Mouse (Mus musculus): ENCODE results near the gene Mllt3.
A peak's percentile ranks its signal among the peaks of the same experiment; 100 is the strongest.

Mllt3 gene

DNA sequence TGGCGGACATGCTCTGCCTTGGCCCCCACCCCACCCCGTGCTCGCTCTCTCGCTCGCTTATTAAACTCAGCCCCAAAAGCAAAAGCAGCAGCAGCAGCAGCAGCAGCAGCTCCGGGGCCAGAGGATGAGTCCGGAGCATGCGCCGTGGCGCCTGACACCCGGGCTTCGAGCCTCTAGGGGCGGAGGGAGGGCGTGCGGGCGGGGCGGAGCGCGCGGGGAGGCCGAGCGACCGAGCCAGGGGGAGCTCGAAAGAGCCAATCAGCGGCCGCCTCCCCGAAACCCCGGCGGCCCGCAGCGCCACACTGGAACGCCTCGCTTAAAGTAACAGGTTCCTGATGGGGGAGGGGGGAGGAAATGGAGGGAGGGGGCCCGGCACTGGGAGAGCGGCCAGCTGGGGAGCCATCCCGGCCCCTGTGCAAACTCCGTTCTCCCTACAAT, at the start of gene Mllt3:
Mllt3 (minus strand) TSS at position 149 of the 438 bp plus-strand sequence.
- DNase-seq (ENCODE audit: extremely low read depth, insufficient read length, low spot score), result peak; percentile 98

DNA sequence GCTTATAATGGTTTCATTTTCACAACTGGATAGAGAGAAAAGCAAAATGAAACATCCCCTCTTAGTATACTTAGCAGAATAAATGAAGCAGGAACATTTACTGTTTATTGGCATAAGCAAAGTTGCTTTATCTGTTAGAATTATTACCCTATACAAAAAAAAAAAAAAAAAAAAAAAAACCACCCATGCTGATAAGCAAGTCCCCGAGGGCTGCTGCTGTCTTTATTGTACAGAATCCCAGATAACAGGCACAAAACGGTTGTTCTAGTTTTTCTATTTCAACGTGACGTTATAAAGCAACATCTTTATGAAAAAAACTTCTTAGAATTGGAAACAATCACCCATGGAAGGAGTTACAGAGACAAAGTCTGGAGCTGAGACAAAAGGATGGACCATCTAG, 49.2 kb upstream of the Mllt3 start:
- no peak for DNase-seq (ENCODE audit: extremely low read depth, insufficient read length, low spot score)

- DNase-seq (ENCODE audit: extremely low read depth, insufficient read length, low spot score), result peak; percentile 16
These were observed 48.7 kb upstream of the Mllt3 start for GRCm38 (mm10) chr4:88081885-88082284.

- peak; percentile 40 for DNase-seq (ENCODE audit: extremely low read depth, insufficient read length, low spot score)
These were observed 48.3 kb upstream of the Mllt3 start for GRCm38 (mm10) chr4:88081417-88081816.

GRCm38 (mm10) chr4:88078983-88079382, 45.8 kb upstream of the Mllt3 start:
- DNase-seq (ENCODE audit: extremely low read depth, insufficient read length, low spot score), result no peak

- DNase-seq (ENCODE audit: extremely low read depth, insufficient read length, low spot score), result no peak
These were observed 42.2 kb upstream of the Mllt3 start for GRCm38 (mm10) chr4:88075388-88075787.

- no peak for DNase-seq (ENCODE audit: extremely low read depth, insufficient read length, low spot score)
These were observed 13.1 kb upstream of the Mllt3 start for GRCm38 (mm10) chr4:88046280-88046679.

GRCm38 (mm10) chr4:88045151-88045550, 12.0 kb upstream of the Mllt3 start:
- no peak for DNase-seq (ENCODE audit: extremely low read depth, insufficient read length, low spot score)

- peak; percentile 64 for DNase-seq (ENCODE audit: extremely low read depth, insufficient read length, low spot score)
These were observed 2.2 kb upstream of the Mllt3 start for GRCm38 (mm10) chr4:88035361-88035760.

- DNase-seq (ENCODE audit: extremely low read depth, insufficient read length, low spot score), result peak; percentile 42
These were observed 1.4 kb upstream of the Mllt3 start for GRCm38 (mm10) chr4:88034387-88035157.

GRCm38 (mm10) chr4:88033729-88034386, 694 bp upstream of the Mllt3 start:
- DNase-seq (ENCODE audit: extremely low read depth, insufficient read length, low spot score), result peak; percentile 58

DNA sequence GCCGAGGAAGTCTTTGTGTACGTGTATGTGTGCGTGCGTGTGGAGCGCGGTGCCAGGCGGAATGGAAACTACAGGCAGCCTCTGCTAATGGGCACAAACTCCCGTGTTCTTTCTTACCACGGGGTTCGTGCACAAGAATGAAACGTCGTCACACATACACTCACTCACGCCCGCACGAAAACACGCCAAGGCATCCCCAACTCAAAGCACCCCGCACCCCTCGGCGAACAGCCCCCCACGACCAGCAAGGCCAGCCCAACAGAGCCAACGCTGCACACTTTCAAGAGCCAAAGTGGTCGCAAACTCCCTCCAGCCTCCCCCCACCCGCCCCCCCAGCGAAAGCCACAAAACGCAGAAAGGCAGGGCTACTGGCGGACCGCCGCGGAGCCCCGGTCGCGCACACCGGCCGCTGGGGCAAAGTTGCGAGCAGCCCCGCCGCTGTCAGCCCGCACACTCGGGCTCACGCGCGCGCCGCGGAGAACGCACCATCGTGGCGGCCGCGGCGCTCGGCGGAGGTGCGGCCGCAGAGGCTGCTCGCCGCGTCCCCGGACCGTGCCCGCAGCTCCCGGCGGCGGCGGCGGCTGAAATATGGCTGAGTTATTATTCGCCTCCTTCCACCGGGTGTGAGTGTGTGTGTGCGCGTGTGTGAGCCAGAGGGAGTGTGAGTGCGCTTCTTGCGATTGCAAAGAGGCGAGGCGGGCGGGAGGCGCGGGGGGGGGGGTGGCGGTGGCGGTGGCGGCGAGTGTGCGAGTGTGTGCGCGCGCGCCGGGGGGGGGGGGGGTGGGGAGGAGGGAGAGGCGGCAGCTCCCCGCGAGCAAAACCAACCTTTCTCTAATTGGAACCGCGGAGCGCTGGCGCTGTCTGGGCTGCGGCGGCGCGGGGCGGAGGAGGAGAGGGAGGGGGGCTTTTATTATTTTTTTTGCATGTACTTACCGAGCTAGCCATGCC, 739 bp downstream of the Mllt3 start:
- DNase-seq (ENCODE audit: extremely low read depth, insufficient read length, low spot score), result peak; percentile 65

- peak; percentile 52 for DNase-seq (ENCODE audit: extremely low read depth, insufficient read length, low spot score)
These were observed 1.7 kb downstream of the Mllt3 start for GRCm38 (mm10) chr4:88031211-88032150.

DNA sequence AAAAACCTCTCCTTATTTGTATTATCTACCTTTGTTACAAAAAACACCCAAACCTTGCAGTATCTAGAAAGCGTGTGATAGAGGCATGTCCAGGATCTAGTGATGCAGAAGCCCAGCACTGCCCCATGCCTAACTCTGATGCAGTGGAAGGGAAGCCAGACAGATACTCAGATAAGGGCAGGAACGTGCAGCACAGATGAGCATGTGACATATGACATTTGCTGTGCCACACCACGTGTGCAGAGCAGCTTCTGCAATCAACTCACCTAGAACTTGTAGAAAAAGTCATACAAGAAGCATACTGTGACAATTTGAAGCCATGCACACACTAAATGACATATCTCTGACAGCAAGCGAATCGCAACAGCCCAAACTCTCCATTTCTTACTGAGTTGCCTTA, 9.6 kb downstream of the Mllt3 start:
- no peak for DNase-seq (ENCODE audit: extremely low read depth, insufficient read length, low spot score)

GRCm38 (mm10) chr4:88022623-88023022, 10.5 kb downstream of the Mllt3 start:
- no peak for DNase-seq (ENCODE audit: extremely low read depth, insufficient read length, low spot score)

DNA sequence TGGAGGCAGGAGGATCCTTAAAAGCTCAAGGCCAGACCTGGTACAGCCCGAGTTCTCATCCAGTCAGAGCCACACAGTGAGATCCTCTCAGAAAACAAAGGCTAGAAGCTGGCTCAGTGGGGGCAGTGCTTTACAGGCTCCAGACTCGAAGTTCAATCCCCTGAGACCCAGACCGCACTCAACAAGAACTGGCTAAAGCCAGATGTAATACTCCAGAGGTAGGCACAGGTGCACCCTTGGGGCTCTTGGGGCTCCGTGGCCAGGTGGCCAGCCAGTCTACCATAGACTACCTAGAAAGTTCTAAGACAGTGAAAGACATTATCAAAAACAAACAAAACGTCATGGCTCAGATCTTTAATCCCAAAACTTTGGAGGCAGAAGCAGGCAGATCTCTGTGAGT, 12.7 kb downstream of the Mllt3 start:
- DNase-seq (ENCODE audit: extremely low read depth, insufficient read length, low spot score), result no peak

DNA sequence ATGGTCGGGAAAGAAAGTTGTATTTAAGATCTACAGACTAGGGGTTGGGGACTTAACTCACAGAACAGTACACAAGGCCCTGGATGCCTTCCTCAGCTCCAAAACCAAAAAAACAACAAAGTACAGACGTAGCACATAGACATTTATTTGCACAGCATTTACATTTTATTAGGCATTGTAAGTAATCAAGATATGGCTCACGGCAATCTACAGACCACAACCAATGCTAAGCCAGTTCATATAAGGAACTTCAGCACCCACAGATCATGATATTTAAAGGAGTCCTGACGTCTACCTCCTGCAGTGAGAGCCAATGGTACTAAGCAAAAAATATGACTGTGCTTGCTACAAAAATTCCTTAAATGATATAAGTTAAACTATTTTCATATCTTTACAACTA, 13.5 kb downstream of the Mllt3 start:
- DNase-seq (ENCODE audit: extremely low read depth, insufficient read length, low spot score), result no peak

DNA sequence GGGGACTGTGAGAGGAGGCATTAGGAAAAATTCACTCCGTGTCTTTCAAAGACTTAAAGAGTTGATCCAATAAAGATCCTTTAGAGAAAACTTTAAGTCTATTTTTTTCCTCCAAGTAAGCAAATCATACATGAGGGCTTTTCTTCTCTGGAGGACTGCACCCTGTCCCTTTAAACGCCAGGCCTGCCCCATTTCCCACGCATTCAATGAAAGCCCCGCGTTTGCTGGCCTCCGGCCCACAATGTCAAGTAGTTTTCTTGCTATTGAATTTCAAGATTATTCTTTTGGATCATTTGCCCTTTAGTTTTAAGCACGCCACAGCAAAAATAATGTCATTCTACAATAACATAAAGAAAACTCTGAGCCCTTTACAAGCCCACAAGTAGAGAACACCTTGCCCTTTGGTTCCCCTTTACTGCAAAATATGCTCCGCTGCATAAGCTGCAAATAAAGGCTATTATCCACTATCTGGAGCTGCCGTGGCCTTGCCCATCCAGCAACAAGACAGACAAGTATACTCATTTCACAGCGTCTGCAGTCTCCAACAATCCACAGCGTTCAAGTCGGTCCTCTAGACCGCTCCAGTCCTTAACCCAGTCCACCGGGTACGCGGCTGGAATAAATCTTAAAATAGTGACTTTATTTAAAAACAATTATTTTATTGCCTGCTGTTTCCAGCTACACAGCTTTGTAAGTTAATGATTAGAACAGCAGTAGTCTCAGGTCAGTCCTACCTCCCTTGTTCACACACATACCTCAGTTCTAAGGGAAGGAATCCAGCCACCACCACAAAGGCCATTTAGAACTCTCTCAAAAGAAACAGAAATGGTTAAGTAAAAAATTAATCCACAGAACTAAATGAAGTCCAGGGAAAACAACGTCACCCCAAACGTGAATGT, 15.5 kb downstream of the Mllt3 start:
- no peak for DNase-seq (ENCODE audit: extremely low read depth, insufficient read length, low spot score)

GRCm38 (mm10) chr4:88015765-88016164, 17.4 kb downstream of the Mllt3 start:
- DNase-seq (ENCODE audit: extremely low read depth, insufficient read length, low spot score), result no peak

Measured in 3134 (cell line).